Mouse (Mus musculus) liver, embryonic 11.5 days (tissue): ENCODE measurements around the gene Arf6. TPM values are rescaled to one million over a fixed set of nuclear protein-coding genes. Genes with fewer than 3 reads are reported as not detected.
"Not testable (repeated sequence)": the region's sequence is repeated elsewhere in the genome, so short reads cannot be mapped to it uniquely, and the experiment has no call there.

Source experiments
- ATAC-seq: fragments of 200-750 bp; cut with Nextera tagmentation; replicated peaks from 2 replicates; pipeline ENCODE4 v1.8.0; 2017; ENCODE audit warnings: moderate number of reproducible peaks, mild to moderate bottlenecking, moderate TSS enrichment, moderate library complexity; ENCODE audit not compliant: low FRiP score
- DNase-seq: peaks from one replicate; pipeline ENCODE4 v3.0.0-alpha.2; 2017; ENCODE audit warnings: low spot score
- H3K27ac ChIP-seq: fragments of 300-500 bp; sonication (generic); 2 replicates; pipeline ENCODE4 v1.5.1; 2014; ENCODE audit warnings: mild to moderate bottlenecking, low read depth, low read length, control low read depth
- H3K27me3 ChIP-seq: fragments of 300-500 bp; sonication (generic); replicated peaks from 2 replicates; pipeline ENCODE4 v1.6.1; 2014; ENCODE audit warnings: low read length, mixed read lengths; ENCODE audit not compliant: control insufficient read depth, insufficient read depth
- H3K36me3 ChIP-seq: fragments of 300-500 bp; sonication (generic); 2 replicates; pipeline ENCODE4 v1.6.1; 2014; ENCODE audit warnings: mild to moderate bottlenecking, low read length, moderate library complexity, mixed read lengths; ENCODE audit not compliant: control insufficient read depth, insufficient read depth
- H3K4me1 ChIP-seq: fragments of 300-500 bp; sonication (generic); replicated peaks from 2 replicates; pipeline ENCODE4 v1.6.1; 2014; ENCODE audit warnings: low read length, mixed read lengths; ENCODE audit not compliant: control insufficient read depth, insufficient read depth
- H3K4me2 ChIP-seq: fragments of 300-500 bp; sonication (generic); 2 replicates; pipeline ENCODE4 v1.6.1; 2014; ENCODE audit warnings: mild to moderate bottlenecking, control low read depth, moderate library complexity
- H3K4me3 ChIP-seq: fragments of 300-500 bp; sonication (generic); 2 replicates; pipeline ENCODE4 v1.5.1; 2014; ENCODE audit warnings: low read depth, low read length, control low read depth
- H3K9ac ChIP-seq: fragments of 300-500 bp; sonication (generic); 2 replicates; pipeline ENCODE4 v1.6.1; 2014; ENCODE audit warnings: low read depth, low read length, control low read depth
- H3K9me3 ChIP-seq: fragments of 300-500 bp; sonication (generic); 2 replicates; pipeline ENCODE4 v1.6.1; 2016; ENCODE audit warnings: low read length, inconsistent platforms, mixed read lengths; ENCODE audit not compliant: control insufficient read depth
- WGBS: fragments of 180-500 bp; shearing (Covaris S2); extraction: QIAGEN DNeasy Blood & Tissue Kit; methylation state at CpG from one replicate; pipeline ENCODE4 v1.1.7; 2014; 5-methylcytosine and 5-hydroxymethylcytosine counted together
- polyA plus RNA-seq: library from polyadenylated mRNA; unstranded; fragments of >200 nt; fragmentation: Nextera tagmentation; extraction: Ambion mirVana; gene quantifications from 2 replicates; pipeline ENCODE4 v1.2.1, GENCODE M21; 2014

Gene Arf6
- polyA plus RNA-seq, 1 experiment from 2014 or later: 65.1 TPM

DNA sequence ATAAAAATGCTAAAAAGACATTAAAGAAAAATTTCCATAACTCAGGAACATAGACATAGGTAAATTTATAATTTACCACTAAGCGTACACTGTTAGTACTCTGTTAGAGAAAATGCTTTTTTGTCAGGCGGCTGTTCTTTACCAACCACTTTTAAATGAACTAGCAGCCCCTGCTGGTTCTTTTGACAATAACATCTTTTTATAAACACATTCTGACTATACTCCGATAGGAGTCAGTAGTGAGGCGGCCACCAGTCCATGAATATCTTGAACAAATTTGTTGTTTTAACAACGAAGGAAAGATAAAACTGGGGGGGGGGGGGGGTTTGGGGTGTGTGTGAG lies 11.3 kb upstream of the Arf6 start:
- Histone ChIP-seq H3K9ac (no peak overlapping the region), H3K4me3 (no peak overlapping the region), H3K4me1 (peaks cover 18% of the 10 kb centered on the region), H3K9me3 (no peaks in the 10 kb centered on the region), H3K36me3 (no peaks in the 10 kb centered on the region), H3K4me2 (no peak overlapping the region), H3K27ac (no peak overlapping the region), H3K27me3 (no peaks in the 10 kb centered on the region)
- 14% methylated on average over 5 of the region's 5 CpGs for WGBS
- ATAC-seq (no peak; the same call in 1 of the 2 replicates), DNase-seq (no peak)

- Histone ChIP-seq H3K4me3 (peak overlapping the region; percentile 64), H3K9ac (peak overlapping the region; percentile 76), H3K27ac (peak overlapping the region; percentile 98), H3K4me2 (peak overlapping the region; percentile 94), H3K4me1 (peaks cover 15% of the 10 kb centered on the region)
- ATAC-seq (peak; percentile 87), DNase-seq (peak; percentile 100)
- WGBS: under 1% methylated on average over 39 of the region's 50 CpGs
- H3K27me3 ChIP-seq, H3K9me3 ChIP-seq, H3K36me3 ChIP-seq: not testable (repeated sequence)
Measured at GRCm38 (mm10) chr12:69360997-69361899, 10.7 kb upstream of the Arf6 start.

- peak overlapping the region; percentile 94 for H3K4me2 ChIP-seq
- H3K27me3 ChIP-seq: no peaks in the 10 kb centered on the region
- ATAC-seq: no peak
- H3K36me3 ChIP-seq: no peaks in the 10 kb centered on the region
- H3K4me1 ChIP-seq: peaks cover 15% of the 10 kb centered on the region
- peak overlapping the region; percentile 98 for H3K27ac ChIP-seq
- peak overlapping the region; percentile 76 for H3K9ac ChIP-seq
- DNase-seq: no peak
- 9% methylated on average over 10 of the region's 10 CpGs for WGBS
- peak overlapping the region; percentile 64 for H3K4me3 ChIP-seq
- H3K9me3 ChIP-seq: no peaks in the 10 kb centered on the region
Measured at GRCm38 (mm10) chr12:69361919-69362318, 10.0 kb upstream of the Arf6 start.

DNA sequence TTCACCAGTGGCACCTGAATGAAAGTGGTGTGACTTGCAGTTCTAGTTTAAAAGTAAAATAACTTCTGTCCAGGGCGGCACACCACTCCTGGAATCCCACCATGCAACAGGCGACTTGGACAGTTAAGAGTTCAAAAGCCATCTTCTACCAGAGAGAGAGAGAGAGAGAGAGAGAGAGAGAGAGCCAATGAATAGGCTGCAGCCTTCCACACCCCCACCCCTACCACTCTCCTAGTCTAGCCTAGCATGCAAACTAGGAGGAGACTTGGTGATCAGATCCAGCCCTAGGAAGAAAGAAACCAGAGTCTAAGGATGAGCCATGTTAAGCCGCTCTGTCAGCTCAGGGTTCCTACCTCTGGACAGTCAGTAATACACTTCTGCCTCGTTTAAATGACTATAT lies 9.6 kb upstream of the Arf6 start:
- ATAC-seq: peak; percentile 21
- H3K4me2 ChIP-seq: peak overlapping the region; percentile 94
- H3K36me3 ChIP-seq: no peaks in the 10 kb centered on the region
- peak overlapping the region; percentile 98 for H3K27ac ChIP-seq
- H3K9ac ChIP-seq: peak overlapping the region; percentile 76
- peak; percentile 41 for DNase-seq
- H3K4me1 ChIP-seq: peaks cover 15% of the 10 kb centered on the region
- 35% methylated on average over 4 of the region's 4 CpGs for WGBS
- no peaks in the 10 kb centered on the region for H3K9me3 ChIP-seq
- no peaks in the 10 kb centered on the region for H3K27me3 ChIP-seq
- peak overlapping the region; percentile 64 for H3K4me3 ChIP-seq

DNA sequence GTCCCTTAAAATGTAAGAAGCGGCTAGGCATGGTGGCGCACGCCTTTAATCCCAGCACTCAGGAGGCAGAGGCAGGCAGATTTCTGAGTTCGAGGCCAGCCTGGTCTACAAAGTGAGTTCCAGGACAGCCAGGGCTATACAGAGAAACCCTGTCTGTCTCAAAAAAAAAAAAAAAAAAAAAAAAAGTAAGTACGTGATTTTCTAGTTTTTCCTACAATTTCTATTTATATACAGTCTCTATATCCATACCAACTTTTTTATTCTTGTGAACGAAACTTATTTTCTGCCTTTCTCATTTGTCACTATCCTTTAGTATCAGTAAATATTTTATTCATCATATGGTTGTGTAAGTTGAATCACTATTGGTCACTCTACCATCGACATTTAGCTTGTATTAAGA lies 8.8 kb upstream of the Arf6 start:
- DNase-seq, ATAC-seq, H3K36me3 ChIP-seq, H3K27me3 ChIP-seq, H3K9me3 ChIP-seq, H3K4me3 ChIP-seq, H3K27ac ChIP-seq, H3K9ac ChIP-seq: not testable (repeated sequence)
- 93% methylated on average over 7 of the region's 7 CpGs for WGBS
- Histone ChIP-seq H3K4me2 (peak overlapping the region; percentile 94; the same call in 1 of the 2 replicates), H3K4me1 (peaks cover 15% of the 10 kb centered on the region)

DNA sequence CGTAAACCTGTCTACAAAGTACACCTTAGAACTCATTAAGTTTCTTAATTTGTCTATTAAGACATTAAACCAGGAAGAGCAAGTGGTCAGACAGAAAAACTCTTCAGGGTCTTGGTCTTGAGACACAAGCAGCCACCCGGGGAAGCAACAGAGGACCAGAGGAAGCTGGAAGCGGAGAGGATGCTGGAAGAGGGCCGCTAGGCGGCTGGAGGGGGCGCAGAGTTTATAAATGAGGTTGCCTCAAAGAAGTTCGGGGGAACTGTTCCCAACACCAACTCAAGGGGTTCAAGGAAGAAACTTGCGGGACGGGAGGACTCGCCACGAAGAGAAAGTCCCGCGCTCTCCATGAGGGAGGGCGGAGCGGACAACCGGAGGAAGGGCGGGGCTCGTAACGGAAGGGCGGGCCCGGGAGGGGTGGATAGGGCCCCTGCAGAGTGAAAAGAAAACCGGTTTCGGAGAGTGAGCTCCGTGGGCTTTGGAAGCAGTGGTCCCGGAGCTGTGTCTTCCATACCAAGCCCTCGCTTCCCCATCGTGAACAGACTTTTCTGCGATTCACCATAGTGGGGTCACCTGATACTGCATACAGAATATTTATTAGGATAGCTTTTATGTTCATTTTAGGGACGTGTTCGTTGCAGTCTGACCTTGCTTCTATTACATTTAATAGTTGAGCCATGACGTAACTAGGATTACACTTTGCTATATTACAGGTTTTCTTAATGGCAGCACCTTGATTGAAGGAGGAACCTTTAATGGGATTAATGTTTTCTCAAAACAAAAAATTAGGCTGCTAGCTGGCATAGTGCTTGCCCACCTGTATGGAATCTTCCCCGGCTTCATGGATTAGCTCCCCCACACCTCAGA lies 7.8 kb upstream of the Arf6 start:
- H3K4me3 ChIP-seq: peak overlapping the region; percentile 52
- peak overlapping the region; percentile 74 for H3K27ac ChIP-seq
- H3K4me2 ChIP-seq: peak overlapping the region; percentile 69
- 5% methylated on average over 32 of the region's 32 CpGs for WGBS
- H3K27me3 ChIP-seq: no peaks in the 10 kb centered on the region
- DNase-seq (peak; percentile 80), ATAC-seq (peak; percentile 58)
- H3K4me1 ChIP-seq: peaks cover 15% of the 10 kb centered on the region
- H3K9me3 ChIP-seq: no peaks in the 10 kb centered on the region
- peak overlapping the region; percentile 67 for H3K9ac ChIP-seq
- no peaks in the 10 kb centered on the region for H3K36me3 ChIP-seq

DNA sequence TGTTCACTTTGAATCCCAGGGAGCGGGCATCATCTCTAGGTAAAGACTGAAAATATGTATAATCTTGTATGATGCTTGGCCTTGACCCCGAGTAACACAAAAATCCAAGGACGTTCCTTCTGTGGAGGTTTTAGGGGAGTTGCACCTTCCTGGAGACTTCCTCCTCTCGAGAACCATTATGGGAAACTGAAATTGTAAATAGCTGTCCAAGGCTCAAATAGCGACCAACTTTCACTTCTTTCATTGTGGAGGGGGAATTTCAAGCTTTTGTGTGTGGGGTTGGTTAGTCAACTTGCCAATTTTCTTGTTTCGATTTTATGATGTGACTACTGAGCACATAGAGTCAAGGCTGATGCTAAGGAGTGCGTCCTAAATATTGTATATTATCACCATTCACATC lies 6.2 kb upstream of the Arf6 start:
- Histone ChIP-seq H3K27ac (no peak overlapping the region), H3K9me3 (no peaks in the 10 kb centered on the region), H3K36me3 (no peaks in the 10 kb centered on the region), H3K4me1 (peaks cover 19% of the 10 kb centered on the region), H3K27me3 (no peaks in the 10 kb centered on the region), H3K4me3 (no peak overlapping the region), H3K4me2 (no peak overlapping the region), H3K9ac (no peak overlapping the region)
- WGBS: 77% methylated on average over 7 of the region's 7 CpGs
- ATAC-seq (no peak), DNase-seq (no peak)

DNA sequence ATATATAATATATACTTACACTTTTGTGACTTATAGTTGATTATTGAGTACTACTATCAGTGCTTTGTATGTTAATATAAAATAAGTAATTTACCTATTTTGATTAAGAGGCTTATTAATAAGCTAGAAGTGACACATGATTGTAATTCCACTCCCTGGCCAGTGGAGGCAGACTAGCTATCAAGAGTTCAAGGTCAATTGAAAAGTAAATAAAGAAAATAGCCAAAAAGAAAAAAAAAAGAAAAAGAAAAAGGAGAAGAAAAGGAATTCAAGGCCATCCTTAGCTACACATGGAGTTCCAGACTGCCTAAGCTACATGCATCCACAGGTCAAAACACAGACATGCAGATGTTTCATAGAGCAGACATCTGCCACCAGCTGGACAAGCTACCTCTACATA lies 5.5 kb upstream of the Arf6 start:
- H3K4me2 ChIP-seq: no peak overlapping the region
- no peak for ATAC-seq

More for the DNA sequence above, 5.5 kb upstream of the Arf6 start:
- Histone ChIP-seq H3K4me3 (no peak overlapping the region), H3K9me3 (no peaks in the 10 kb centered on the region), H3K4me1 (peaks cover 21% of the 10 kb centered on the region), H3K27ac (no peak overlapping the region), H3K9ac (no peak overlapping the region), H3K27me3 (no peaks in the 10 kb centered on the region), H3K36me3 (no peaks in the 10 kb centered on the region)
- DNase-seq: no peak
